Mouse (Mus musculus) midbrain, embryonic 14.5 days (tissue): ENCODE measurements around the gene Gm12216. TPM values are rescaled to one million over a fixed set of nuclear protein-coding genes. Genes with fewer than 3 reads are reported as not detected.

Experiments used
- ATAC-seq: fragments of 200-750 bp; cut with Nextera tagmentation; 2 replicates; pipeline ENCODE4 v1.8.0; 2017; ENCODE audit warnings: moderate number of reproducible peaks, moderate library complexity; ENCODE audit not compliant: low FRiP score, low TSS enrichment
- DNase-seq: peaks from one replicate; pipeline ENCODE4 v3.0.0-alpha.2; 2015
- H3K27ac ChIP-seq: fragments of 300-500 bp; sonication (generic); replicated peaks from 2 replicates; pipeline ENCODE4 v1.5.1; 2014; ENCODE audit warnings: mild to moderate bottlenecking, low read depth, low read length, moderate library complexity
- H3K27me3 ChIP-seq: fragments of 300-500 bp; sonication (generic); 2 replicates; pipeline ENCODE4 v1.6.1; 2014; ENCODE audit warnings: low read length, control low read depth, mixed read lengths; ENCODE audit not compliant: control insufficient read depth, insufficient read depth
- H3K36me3 ChIP-seq: fragments of 300-500 bp; sonication (generic); 2 replicates; pipeline ENCODE4 v1.6.1; 2014; ENCODE audit warnings: low read length, control low read depth; ENCODE audit not compliant: control insufficient read depth, insufficient read depth
- H3K4me1 ChIP-seq: fragments of 300-500 bp; sonication (generic); 2 replicates; pipeline ENCODE4 v1.6.1; 2014; ENCODE audit warnings: mild to moderate bottlenecking, antibody characterized with exemption, low read length, control low read depth; ENCODE audit not compliant: control insufficient read depth, insufficient read depth
- H3K4me2 ChIP-seq: fragments of 300-500 bp; sonication (generic); 2 replicates; pipeline ENCODE4 v1.6.1; 2014; ENCODE audit warnings: mild to moderate bottlenecking, low read length, moderate library complexity
- H3K4me3 ChIP-seq: fragments of 300-500 bp; sonication (generic); replicated peaks from 2 replicates; pipeline ENCODE4 v1.5.1; 2014; ENCODE audit warnings: low read depth, low read length
- H3K9ac ChIP-seq: fragments of 300-500 bp; sonication (generic); replicated peaks from 2 replicates; pipeline ENCODE4 v1.6.1; 2014; ENCODE audit warnings: mild to moderate bottlenecking, low read length, moderate library complexity
- H3K9me3 ChIP-seq: fragments of 300-500 bp; sonication (generic); 2 replicates; pipeline ENCODE4 v1.6.1; 2016; ENCODE audit warnings: low read length, control low read depth, mixed read lengths; ENCODE audit not compliant: control insufficient read depth
- WGBS: fragments of 180-500 bp; shearing (Covaris S2); extraction: QIAGEN DNeasy Blood & Tissue Kit; methylation state at CpG from one replicate; pipeline ENCODE4 v1.1.7; 2014; 5-methylcytosine and 5-hydroxymethylcytosine counted together
- polyA plus RNA-seq: library from polyadenylated mRNA; unstranded; fragments of >200 nt; fragmentation: Nextera tagmentation; extraction: Ambion mirVana; gene quantifications from 2 replicates; pipeline ENCODE4 v1.2.1, GENCODE M21; 2014

Gene Gm12216
- polyA plus RNA-seq, 1 experiment from 2014 or later: 0.57 TPM

DNA sequence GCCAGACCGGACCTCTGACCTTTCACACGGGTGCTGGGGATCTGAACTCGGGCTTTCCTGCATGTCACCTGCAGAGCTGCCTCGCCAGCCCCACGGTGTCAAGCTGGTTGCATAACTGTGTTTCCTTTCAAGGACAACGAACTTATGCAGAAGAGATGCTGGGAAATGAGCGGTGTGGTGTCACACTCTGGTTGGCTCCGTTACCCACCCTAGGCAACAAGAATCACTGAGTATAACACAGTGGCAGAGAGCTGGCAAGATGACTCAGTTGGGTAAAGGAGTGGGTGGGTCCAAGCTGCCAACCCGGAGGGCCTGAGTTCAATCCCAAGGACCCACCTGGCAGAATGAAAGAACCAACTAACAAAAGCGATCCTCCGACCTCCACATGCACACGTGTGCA is 17.5 kb downstream of the Gm12216 start:
- no peaks in the 10 kb centered on the region for H3K9me3 ChIP-seq

DNA sequence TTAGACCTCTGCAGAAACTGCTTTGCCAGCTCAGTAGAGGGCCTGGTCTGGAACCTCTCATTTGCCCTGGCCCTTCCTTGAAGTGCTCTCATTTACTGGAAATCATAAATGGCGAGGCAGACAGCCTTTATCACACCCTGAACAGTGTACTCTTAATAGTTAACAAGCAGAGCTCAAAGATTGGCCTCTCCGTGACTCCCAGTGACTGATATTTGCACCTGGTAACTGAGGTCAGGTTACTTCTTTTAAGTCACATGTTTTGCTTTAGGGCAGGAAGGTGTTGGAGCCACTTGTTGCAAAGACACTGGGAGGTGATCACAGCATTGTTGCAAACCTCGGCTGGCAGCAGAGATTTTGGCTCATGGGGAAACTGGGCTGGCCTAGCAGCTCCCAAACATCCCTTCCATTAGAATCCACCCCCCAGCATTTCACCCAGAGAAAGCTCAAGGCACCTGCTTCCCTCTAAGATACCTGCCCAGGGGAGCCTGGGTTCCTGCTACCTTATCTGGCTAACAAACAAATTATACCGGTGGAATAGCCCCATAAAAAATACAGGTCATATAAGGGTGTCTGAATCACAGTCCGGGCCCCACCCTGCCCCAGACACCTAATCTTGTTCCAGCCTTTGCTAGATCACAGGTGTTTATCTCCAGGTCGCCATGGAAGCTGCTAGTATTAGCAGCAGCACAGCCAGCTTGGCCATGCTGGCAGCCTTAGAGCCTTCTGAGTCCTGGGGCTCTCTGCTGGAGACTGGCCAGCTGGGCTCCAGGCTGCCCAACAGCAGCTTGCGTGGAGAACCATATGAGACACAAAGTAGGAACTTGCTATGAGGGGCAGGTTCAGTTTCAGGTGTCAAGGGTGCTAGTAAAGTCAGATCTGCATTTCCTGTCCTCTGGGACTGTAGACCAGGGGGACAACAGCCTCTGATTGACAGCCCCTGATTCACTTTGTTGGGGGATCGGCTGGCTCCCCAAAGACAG is 19.1 kb downstream of the Gm12216 start:
- DNase-seq (no peak), ATAC-seq (no peak)
- 73% methylated on average over 8 of the region's 8 CpGs for WGBS
- H3K27ac ChIP-seq: no peak overlapping the region
- no peaks in the 10 kb centered on the region for H3K9me3 ChIP-seq
- H3K27me3 ChIP-seq: no peaks in the 10 kb centered on the region
- H3K4me2 ChIP-seq: no peak overlapping the region
- H3K9ac ChIP-seq: no peak overlapping the region
- no peaks in the 10 kb centered on the region for H3K4me1 ChIP-seq
- H3K36me3 ChIP-seq: no peaks in the 10 kb centered on the region
- no peak overlapping the region for H3K4me3 ChIP-seq

More for the DNA sequence above, 17.5 kb downstream of the Gm12216 start:
- Histone ChIP-seq H3K27me3 (no peaks in the 10 kb centered on the region), H3K4me3 (no peak overlapping the region), H3K4me1 (no peaks in the 10 kb centered on the region), H3K36me3 (no peaks in the 10 kb centered on the region), H3K9ac (no peak overlapping the region), H3K27ac (no peak overlapping the region), H3K4me2 (no peak overlapping the region)
- ATAC-seq (no peak), DNase-seq (no peak)
- 82% methylated on average over 12 of the region's 12 CpGs for WGBS

DNA sequence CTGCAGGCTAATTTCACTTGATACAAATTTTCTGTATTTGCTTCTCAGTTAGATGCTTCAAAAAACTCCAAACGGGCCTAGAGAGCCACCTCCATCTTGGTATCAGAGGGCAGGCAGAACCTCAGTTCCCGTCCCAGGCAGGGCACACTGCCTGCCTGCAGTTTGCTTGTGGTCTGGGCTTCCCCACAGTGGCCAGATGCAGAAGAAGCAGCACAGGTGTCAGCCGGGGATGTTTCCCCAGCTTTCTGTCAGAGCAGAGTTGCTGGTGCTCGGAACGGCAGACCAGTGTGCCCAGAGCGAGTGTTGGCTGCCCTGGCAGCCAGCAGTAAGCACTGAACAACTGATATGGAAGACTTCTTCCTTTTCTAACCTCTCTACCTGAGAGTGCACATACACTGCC is 19.9 kb downstream of the Gm12216 start:
- no peaks in the 10 kb centered on the region for H3K27me3 ChIP-seq

DNA sequence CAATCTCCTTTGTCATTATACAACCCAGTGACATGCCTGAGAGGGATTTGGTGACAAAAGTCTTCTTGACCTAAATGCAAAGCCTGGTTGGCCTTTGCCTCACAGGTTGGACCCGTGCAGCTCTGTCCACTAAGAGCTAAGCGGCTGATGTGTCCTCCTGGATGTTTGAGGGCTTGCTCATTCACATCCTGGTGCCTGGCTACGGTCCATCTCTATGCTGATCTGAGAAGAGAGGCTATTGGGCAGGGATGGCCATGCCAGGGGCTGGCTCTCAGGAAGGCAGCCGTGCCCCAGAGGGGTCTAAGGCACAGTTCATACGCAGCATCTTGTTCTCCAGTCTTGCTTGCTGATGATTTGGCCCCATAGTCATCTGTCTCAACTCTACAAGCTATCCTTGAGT is 21.3 kb downstream of the Gm12216 start:
- ATAC-seq (no peak), DNase-seq (no peak)
- Histone ChIP-seq H3K36me3 (no peaks in the 10 kb centered on the region), H3K27me3 (no peaks in the 10 kb centered on the region), H3K27ac (no peak overlapping the region), H3K4me2 (no peak overlapping the region), H3K9ac (no peak overlapping the region), H3K4me3 (no peak overlapping the region), H3K4me1 (no peaks in the 10 kb centered on the region), H3K9me3 (no peaks in the 10 kb centered on the region)
- 90% methylated on average over 5 of the region's 5 CpGs for WGBS

More for the DNA sequence above, 19.9 kb downstream of the Gm12216 start:
- ATAC-seq (no peak), DNase-seq (no peak)
- H3K9me3 ChIP-seq: no peaks in the 10 kb centered on the region
- H3K4me1 ChIP-seq: no peaks in the 10 kb centered on the region
- H3K27ac ChIP-seq: no peak overlapping the region
- H3K4me3 ChIP-seq: no peak overlapping the region
- H3K36me3 ChIP-seq: no peaks in the 10 kb centered on the region
- 84% methylated on average over 6 of the region's 6 CpGs for WGBS
- H3K9ac ChIP-seq: no peak overlapping the region
- no peak overlapping the region for H3K4me2 ChIP-seq

DNA sequence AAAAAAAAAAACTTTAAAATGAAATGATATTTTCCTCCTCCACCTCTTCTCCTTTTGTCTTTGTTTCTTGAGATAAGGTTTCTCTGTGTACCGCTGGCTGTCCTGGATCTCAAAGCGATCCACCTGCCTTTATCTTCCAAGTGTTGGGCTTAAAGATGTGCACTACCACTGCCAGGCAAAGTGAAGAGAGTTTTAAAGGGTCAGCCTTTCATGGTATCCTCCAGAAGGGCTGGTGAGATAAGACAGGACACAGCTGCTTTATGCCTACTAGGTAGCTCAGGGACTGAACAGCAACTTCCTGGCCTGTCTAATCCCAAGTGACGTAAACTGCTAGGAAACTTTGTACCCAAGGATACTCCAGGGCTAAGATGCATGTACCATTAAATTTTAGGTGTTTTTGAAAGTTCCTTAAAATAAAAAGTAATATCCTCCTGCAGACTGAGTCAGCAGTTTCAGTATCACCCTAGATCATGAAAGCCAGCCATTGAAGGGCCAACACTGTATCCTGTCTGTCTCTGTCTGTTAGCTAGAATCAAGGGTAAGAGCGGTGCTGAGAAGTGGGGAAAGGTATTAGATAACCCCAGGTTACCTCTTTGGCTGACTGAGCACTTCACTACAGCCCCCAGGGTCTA is 23.6 kb downstream of the Gm12216 start:
- ATAC-seq: no peak
- Histone ChIP-seq H3K4me3 (no peak overlapping the region), H3K9me3 (no peaks in the 10 kb centered on the region), H3K27me3 (no peaks in the 10 kb centered on the region), H3K27ac (no peak overlapping the region), H3K4me1 (no peaks in the 10 kb centered on the region), H3K9ac (no peak overlapping the region), H3K36me3 (no peaks in the 10 kb centered on the region), H3K4me2 (no peak overlapping the region)
- WGBS: 93% methylated on average over 4 of the region's 4 CpGs
- no peak for DNase-seq

DNA sequence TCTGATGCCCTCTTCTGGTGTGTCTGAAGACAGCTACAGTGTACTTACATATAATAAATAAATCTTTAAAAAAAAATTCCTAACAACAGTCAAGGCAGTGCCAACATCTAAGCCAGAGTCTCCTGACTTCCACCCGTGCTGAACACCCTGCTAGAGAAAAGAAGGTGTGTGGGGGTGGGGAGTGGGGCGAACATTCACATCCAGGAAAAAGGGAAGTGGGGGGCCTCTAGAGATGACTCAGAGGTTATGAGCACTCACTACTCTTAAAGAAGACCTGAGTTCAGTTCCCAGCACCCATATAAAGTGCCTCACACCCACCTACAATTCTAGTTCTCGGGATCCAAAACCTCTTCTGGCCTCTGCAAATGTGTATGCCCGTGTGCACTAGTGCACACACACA is 33.6 kb downstream of the Gm12216 start:
- Histone ChIP-seq H3K9ac (no peak overlapping the region), H3K4me3 (no peak overlapping the region), H3K27ac (no peak overlapping the region), H3K36me3 (no peaks in the 10 kb centered on the region), H3K9me3 (no peaks in the 10 kb centered on the region), H3K4me2 (no peak overlapping the region), H3K27me3 (no peaks in the 10 kb centered on the region), H3K4me1 (no peaks in the 10 kb centered on the region)
- DNase-seq (no peak), ATAC-seq (no peak)
- WGBS: 85% methylated on average over 4 of the region's 4 CpGs

DNA sequence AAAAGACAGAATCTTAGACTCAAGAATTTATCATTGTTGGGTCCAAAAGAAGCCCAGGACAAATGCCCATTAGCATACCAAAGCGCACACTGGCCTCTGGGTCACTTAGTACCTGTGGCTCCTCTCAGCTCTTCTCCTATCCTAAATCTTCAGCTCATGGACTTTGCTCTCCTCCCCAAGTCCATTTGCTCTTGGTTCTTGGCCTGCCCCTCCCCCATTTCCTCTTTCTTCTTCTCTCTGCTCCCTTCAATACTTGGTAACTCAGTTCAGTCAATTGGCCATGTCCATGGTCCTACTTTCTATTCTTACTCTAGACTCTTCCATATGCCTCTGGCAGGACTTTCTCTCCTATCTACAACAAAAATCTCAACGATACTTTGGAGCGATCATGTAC is 37.1 kb downstream of the Gm12216 start:
- Histone ChIP-seq H3K4me1 (no peaks in the 10 kb centered on the region), H3K4me2 (no peak overlapping the region), H3K4me3 (no peak overlapping the region), H3K9ac (no peak overlapping the region), H3K27me3 (no peaks in the 10 kb centered on the region), H3K36me3 (no peaks in the 10 kb centered on the region), H3K9me3 (no peaks in the 10 kb centered on the region), H3K27ac (no peak overlapping the region)
- 96% methylated on average over 3 of the region's 3 CpGs for WGBS
- no peak for ATAC-seq
- no peak for DNase-seq

DNA sequence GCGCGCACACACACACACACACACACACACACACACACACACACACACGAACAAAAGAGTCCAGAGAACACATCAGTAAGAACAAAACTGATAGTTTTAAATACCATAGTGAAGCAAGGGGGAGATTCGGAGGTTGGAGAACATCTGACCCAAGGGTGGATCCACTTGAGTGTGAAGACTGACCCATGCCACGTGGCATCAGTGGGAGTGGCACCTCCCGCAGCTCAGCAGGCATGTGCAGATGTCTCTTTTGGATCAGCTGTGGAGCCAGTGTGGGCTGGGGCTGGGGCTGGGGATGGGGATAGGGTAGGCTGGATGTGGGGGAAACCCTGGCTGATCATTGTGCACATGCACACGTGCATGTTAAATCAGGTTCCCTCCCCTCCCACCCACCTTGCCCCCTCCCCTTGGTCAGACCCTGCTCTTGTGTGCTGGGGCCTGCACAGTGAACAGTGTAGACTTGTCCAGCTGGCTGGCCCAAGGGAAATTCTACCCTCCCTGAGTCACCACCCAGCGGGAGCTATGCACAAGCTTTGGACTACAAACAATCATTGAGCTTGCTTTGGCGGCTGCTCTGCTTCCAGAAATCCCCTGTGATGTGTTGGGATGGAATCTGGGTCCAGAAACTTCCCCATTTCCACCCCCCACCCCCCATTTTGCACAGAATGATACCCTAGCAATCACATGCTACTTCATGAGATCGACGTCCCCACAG is 37.7 kb downstream of the Gm12216 start:
- H3K4me2 ChIP-seq: no peak overlapping the region
- no peaks in the 10 kb centered on the region for H3K4me1 ChIP-seq
- no peak overlapping the region for H3K27ac ChIP-seq
- no peak overlapping the region for H3K4me3 ChIP-seq
- DNase-seq: no peak
- WGBS: 82% methylated on average over 11 of the region's 11 CpGs
- H3K36me3 ChIP-seq: no peaks in the 10 kb centered on the region
- H3K27me3 ChIP-seq: no peaks in the 10 kb centered on the region
- H3K9ac ChIP-seq: no peak overlapping the region
- H3K9me3 ChIP-seq: no peaks in the 10 kb centered on the region
- ATAC-seq: no peak
